Mouse (Mus musculus) neural tube, embryonic 12.5 days (tissue): ENCODE results near the gene Gm20388. TPM values are rescaled to one million over a fixed set of nuclear protein-coding genes. Genes with fewer than 3 reads are reported as not detected.
"Not testable (repeated sequence)": the region's sequence is repeated elsewhere in the genome, so short reads cannot be mapped to it uniquely, and the experiment has no call there.

Source experiments
- ATAC-seq: fragments of 200-750 bp; cut with Nextera tagmentation; 2 replicates; pipeline ENCODE4 v1.8.0; 2017; ENCODE audit warnings: low read depth, mild to moderate bottlenecking, moderate TSS enrichment, moderate library complexity; ENCODE audit not compliant: low FRiP score
- H3K27ac ChIP-seq: fragments of 300-500 bp; sonication (generic); 2 replicates; pipeline ENCODE4 v1.5.1; 2016
- H3K27me3 ChIP-seq: fragments of 300-500 bp; sonication (generic); replicated peaks from 2 replicates; pipeline ENCODE4 v1.6.1; 2016; ENCODE audit warnings: mild to moderate bottlenecking
- H3K36me3 ChIP-seq: fragments of 300-500 bp; sonication (generic); 2 replicates; pipeline ENCODE4 v1.6.1; 2016; ENCODE audit warnings: mild to moderate bottlenecking
- H3K4me1 ChIP-seq: fragments of 300-500 bp; sonication (generic); 2 replicates; pipeline ENCODE4 v1.6.1; 2016
- H3K4me2 ChIP-seq: fragments of 300-500 bp; sonication (generic); replicated peaks from 2 replicates; pipeline ENCODE4 v1.6.1; 2016; ENCODE audit warnings: mild to moderate bottlenecking
- H3K4me3 ChIP-seq: fragments of 300-500 bp; sonication (generic); 2 replicates; pipeline ENCODE4 v1.5.1; 2016
- H3K9ac ChIP-seq: fragments of 300-500 bp; sonication (generic); 2 replicates; pipeline ENCODE4 v1.6.1; 2016; ENCODE audit warnings: mild to moderate bottlenecking
- H3K9me3 ChIP-seq: fragments of 300-500 bp; sonication (generic); 2 replicates; pipeline ENCODE4 v1.6.1; 2016; ENCODE audit warnings: mild to moderate bottlenecking
- WGBS: fragments of 180-500 bp; shearing (Covaris S2); methylation state at CpG from one replicate; pipeline ENCODE4 v1.1.7; 2016; 5-methylcytosine and 5-hydroxymethylcytosine counted together
- polyA plus RNA-seq: library from polyadenylated mRNA; unstranded; fragments of >200 nt; fragmentation: Nextera tagmentation; extraction: Ambion mirVana; gene quantifications from 2 replicates; pipeline ENCODE4 v1.2.1, GENCODE M21; 2016

Gm20388 gene
- polyA plus RNA-seq, 1 experiment from 2014 or later: not detected

GRCm38 (mm10) chr8:123097786-123098584 lies 3187.3 kb downstream of the Gm20388 start:
- Histone ChIP-seq H3K4me2 (no peak overlapping the region), H3K9me3 (no peaks in the 10 kb centered on the region), H3K27me3 (no peaks in the 10 kb centered on the region), H3K4me1 (no peaks in the 10 kb centered on the region), H3K27ac (no peak overlapping the region), H3K9ac (no peak overlapping the region), H3K4me3 (no peak overlapping the region), H3K36me3 (peaks cover 44% of the 10 kb centered on the region)
- 72% methylated on average over 12 of the region's 12 CpGs for WGBS
- ATAC-seq: no peak

GRCm38 (mm10) chr8:123100288-123100687 lies 3189.6 kb downstream of the Gm20388 start:
- Histone ChIP-seq H3K9me3 (no peaks in the 10 kb centered on the region), H3K4me2 (no peak overlapping the region), H3K9ac (no peak overlapping the region), H3K4me3 (no peak overlapping the region), H3K27ac (no peak overlapping the region), H3K4me1 (peaks cover 11% of the 10 kb centered on the region), H3K36me3 (peaks cover 41% of the 10 kb centered on the region), H3K27me3 (no peaks in the 10 kb centered on the region)
- no peak for ATAC-seq
- 74% methylated on average over 8 of the region's 8 CpGs for WGBS

DNA sequence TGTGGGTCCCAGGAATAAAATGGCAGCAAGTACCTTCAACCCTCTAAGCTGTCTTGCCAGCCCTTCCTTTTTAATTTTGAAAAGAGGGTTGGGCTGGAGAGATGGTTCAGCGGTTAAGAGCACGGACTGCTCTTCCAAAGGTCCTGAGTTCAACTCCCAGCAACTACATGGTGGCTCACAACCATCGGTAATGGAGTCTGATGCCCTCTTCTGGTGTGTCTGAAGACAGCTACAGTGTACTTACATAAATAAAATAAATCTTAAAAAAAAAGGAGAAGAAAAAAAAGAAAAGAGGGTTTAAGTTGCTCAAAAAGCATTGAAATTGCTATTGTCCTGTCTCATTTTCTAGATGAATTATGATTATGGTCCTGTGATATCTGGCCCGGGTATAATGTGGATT lies 3190.6 kb downstream of the Gm20388 start:
- WGBS: 79% methylated on average over 4 of the region's 4 CpGs
- Histone ChIP-seq H3K36me3 (peaks cover 40% of the 10 kb centered on the region), H3K4me1 (peaks cover 11% of the 10 kb centered on the region), H3K4me3 (no peak overlapping the region), H3K27me3 (no peaks in the 10 kb centered on the region), H3K4me2 (peak overlapping the region; percentile 84; the same call in 1 of the 2 replicates), H3K9ac (no peak overlapping the region), H3K9me3 (no peaks in the 10 kb centered on the region), H3K27ac (no peak overlapping the region)
- ATAC-seq: no peak

- peak within 1 kb of the TSS; percentile 84 for H3K27ac ChIP-seq
- peak; percentile 96 for ATAC-seq
- peak within 1 kb of the TSS; percentile 84 for H3K4me2 ChIP-seq
- peaks cover 11% of the 10 kb centered on the region for H3K4me1 ChIP-seq
- peaks cover 39% of the 10 kb centered on the region for H3K36me3 ChIP-seq
- WGBS: 2% methylated on average over 54 of the region's 56 CpGs
- no peaks in the 10 kb centered on the region for H3K9me3 ChIP-seq
- H3K27me3 ChIP-seq: no peaks in the 10 kb centered on the region
- H3K4me3 ChIP-seq: peak within 1 kb of the TSS; percentile 81
- H3K9ac ChIP-seq: peak within 1 kb of the TSS; percentile 96
Observed at GRCm38 (mm10) chr8:123101735-123102685, 3191.4 kb downstream of the Gm20388 start, which contains the start of gene Rpl13. Rpl13 (plus strand) TSS chr8:123102350.

GRCm38 (mm10) chr8:123102855-123103254 lies 3192.2 kb downstream of the Gm20388 start:
- WGBS: under 1% methylated on average over 26 of the region's 26 CpGs
- Histone ChIP-seq H3K4me2 (peak overlapping the region; percentile 84), H3K27ac (peak overlapping the region; percentile 84; the same call in 1 of the 2 replicates), H3K4me1 (peaks cover 11% of the 10 kb centered on the region), H3K4me3 (peak overlapping the region; percentile 81), H3K9ac (peak overlapping the region; percentile 96), H3K36me3 (peaks cover 31% of the 10 kb centered on the region)
- not testable (repeated sequence) for ATAC-seq, H3K9me3 ChIP-seq, H3K27me3 ChIP-seq

DNA sequence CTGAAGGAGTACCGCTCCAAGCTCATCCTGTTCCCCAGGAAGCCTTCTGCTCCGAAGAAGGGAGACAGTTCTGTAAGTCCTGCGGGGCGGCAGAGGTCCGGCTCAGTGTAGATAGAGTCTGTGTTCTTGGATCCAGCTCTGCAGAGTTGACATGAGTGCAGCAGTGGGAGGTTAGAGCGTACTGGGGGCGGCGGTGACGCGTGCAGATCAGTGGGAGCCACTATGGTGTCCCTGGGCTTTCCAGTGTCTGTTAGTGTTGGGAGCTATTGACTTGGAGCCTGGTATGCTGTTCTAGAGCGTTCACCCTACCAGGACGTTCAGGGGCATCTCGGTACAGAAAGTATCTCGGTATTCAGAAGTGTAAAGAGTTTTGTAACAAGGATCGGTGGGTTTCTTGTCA lies 3192.6 kb downstream of the Gm20388 start:
- Histone ChIP-seq H3K27ac (no peak overlapping the region), H3K4me3 (peak overlapping the region; percentile 81), H3K36me3 (peaks cover 27% of the 10 kb centered on the region), H3K4me2 (peak overlapping the region; percentile 84), H3K9ac (peak overlapping the region; percentile 96), H3K9me3 (no peaks in the 10 kb centered on the region), H3K27me3 (no peaks in the 10 kb centered on the region), H3K4me1 (peaks cover 11% of the 10 kb centered on the region)
- no peak for ATAC-seq
- whole genome bisulfite sequencing: 22% methylated on average over 15 of the region's 15 CpGs

DNA sequence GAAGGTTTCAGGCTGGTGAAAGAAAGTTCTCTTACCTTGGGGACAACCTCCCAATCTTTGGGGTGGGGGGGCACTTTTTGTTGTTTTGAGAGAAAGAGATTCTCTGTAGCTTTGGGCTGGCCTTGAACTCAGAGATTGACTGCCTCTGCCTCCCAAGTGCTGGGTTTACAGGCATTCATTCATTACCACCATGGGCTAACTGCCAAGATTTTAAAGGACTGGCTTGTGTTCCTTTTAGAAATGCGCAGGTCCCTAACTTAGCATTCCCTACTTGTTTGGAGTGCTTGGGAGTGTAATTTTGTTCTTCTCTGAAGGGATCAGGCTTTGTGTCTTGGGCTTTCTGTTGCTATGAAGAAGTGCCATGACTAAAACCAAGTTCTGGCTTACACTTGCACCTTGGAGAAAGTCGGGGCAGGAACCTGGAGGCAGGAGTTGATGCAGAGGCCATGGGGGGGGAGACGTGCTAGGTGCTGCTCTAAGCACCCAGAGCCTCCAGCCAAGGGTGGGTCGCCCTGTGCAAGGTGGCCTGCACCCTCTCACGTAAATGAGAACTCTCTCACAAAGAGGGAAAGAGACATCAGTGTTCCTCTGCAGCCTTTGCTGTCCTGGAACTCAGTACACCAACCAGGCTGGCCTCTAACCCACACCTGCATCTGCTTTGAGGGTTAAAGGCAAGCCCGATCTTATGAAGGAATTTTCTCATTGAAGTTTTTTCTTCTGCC lies 3193.6 kb downstream of the Gm20388 start:
- H3K27me3 ChIP-seq: no peaks in the 10 kb centered on the region
- H3K9ac ChIP-seq: peak overlapping the region; percentile 96
- peak overlapping the region; percentile 81 for H3K4me3 ChIP-seq
- no peak for ATAC-seq
- WGBS: 92% methylated on average over 6 of the region's 6 CpGs
- H3K4me1 ChIP-seq: peaks cover 11% of the 10 kb centered on the region
- H3K27ac ChIP-seq: no peak overlapping the region
- peaks cover 24% of the 10 kb centered on the region for H3K36me3 ChIP-seq
- peak overlapping the region; percentile 84 for H3K4me2 ChIP-seq
- H3K9me3 ChIP-seq: no peaks in the 10 kb centered on the region

DNA sequence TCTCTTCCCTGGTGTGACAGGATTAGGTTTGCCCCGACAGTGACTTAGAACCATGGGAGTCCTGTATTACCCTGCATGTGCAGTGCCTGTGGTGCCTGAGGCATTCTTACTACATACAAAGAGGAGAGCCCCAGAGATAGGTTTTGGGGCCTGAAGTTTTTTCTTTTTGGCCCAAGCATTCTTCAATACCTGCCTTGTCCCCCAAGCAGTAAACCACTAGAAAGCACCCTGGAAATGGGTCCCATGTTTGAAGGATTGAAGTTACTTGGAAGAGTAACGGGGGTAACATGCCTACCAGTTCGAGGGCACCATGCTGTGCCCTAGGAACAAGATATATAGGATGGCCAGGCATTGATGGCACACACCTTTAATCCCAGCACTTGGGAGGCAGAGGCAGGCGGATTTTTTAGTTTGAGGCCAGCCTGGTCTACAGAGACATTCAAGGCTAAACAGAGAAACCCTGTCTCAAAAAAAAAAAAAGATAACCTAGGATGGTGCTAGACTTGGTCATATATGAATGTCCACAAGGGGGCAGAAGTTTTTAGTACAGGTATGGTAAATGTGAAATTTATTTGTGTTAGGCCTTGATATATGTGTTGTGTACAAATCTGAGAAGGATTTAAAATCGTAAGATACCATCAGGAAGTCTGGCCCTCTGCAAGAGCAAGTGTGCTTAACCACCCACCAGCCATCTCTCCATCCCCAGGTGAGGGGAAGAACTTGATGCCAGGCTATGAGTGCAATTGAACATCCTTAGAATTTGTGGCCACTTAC lies 3195.1 kb downstream of the Gm20388 start:
- H3K27ac ChIP-seq: no peak overlapping the region
- no peak overlapping the region for H3K4me3 ChIP-seq
- H3K4me1 ChIP-seq: peaks cover 11% of the 10 kb centered on the region
- no peak overlapping the region for H3K9ac ChIP-seq
- no peak overlapping the region for H3K4me2 ChIP-seq
- 69% methylated on average over 5 of the region's 5 CpGs for WGBS
- no peaks in the 10 kb centered on the region for H3K9me3 ChIP-seq
- peaks cover 24% of the 10 kb centered on the region for H3K36me3 ChIP-seq
- ATAC-seq: no peak
- H3K27me3 ChIP-seq: no peaks in the 10 kb centered on the region

DNA sequence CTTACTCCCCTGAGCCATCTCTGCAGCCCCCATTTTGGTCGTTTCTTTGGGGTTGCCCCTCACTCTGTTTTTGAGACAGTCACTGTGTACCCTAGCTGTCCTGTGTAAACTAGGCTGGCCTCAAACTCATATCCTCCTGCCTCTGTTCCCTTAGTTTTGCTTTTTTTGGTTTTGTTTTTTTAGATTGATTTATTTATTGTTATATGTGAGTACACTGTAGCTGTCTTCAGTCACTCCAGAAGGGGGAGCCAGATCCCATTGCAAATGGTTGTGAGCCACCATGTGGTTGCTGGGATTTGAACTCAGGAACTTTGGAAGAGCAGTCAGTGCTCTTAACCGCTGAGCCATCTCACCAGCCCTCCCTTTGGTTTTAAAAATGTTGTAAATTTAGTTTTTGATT lies 3195.9 kb downstream of the Gm20388 start:
- ATAC-seq: no peak
- Histone ChIP-seq H3K4me1 (peaks cover 11% of the 10 kb centered on the region), H3K4me3 (no peak overlapping the region), H3K27me3 (no peaks in the 10 kb centered on the region), H3K36me3 (peaks cover 24% of the 10 kb centered on the region), H3K9me3 (no peaks in the 10 kb centered on the region), H3K27ac (no peak overlapping the region), H3K9ac (no peak overlapping the region), H3K4me2 (no peak overlapping the region)
- 53% methylated on average over 2 of the region's 2 CpGs for WGBS

DNA sequence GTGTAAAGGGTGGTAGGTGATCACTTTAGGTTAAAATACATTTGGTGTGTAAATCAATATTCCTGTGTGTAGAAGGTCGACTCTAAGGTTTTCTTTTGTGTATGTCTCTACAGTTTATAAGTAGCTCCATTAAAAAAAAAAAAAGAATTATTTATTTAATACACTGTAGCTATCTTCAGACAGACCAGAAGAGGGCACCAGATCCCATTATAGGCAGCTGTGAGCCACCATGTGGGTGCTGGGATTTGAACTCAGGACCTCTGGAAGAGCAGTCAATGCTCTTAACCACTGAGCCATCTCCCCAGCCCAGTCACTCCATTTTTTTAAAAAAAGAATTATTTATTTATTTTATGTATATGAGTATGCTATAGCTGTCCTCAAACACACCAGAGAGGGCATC lies 3197.4 kb downstream of the Gm20388 start:
- Histone ChIP-seq H3K27ac (no peak overlapping the region), H3K9ac (no peak overlapping the region), H3K36me3 (peaks cover 24% of the 10 kb centered on the region), H3K4me2 (no peak overlapping the region), H3K27me3 (no peaks in the 10 kb centered on the region), H3K4me1 (peaks cover 11% of the 10 kb centered on the region), H3K4me3 (no peak overlapping the region), H3K9me3 (no peaks in the 10 kb centered on the region)
- ATAC-seq: no peak
- WGBS: 86% methylated on average over 1 of the region's 1 CpGs

- Histone ChIP-seq H3K27ac (no peak overlapping the region), H3K4me1 (peaks cover 3% of the 10 kb centered on the region; the same call in 1 of the 2 replicates), H3K36me3 (peaks cover 16% of the 10 kb centered on the region), H3K4me3 (no peak overlapping the region), H3K27me3 (no peaks in the 10 kb centered on the region; the same call in 1 of the 2 replicates), H3K9me3 (no peaks in the 10 kb centered on the region), H3K4me2 (no peak overlapping the region), H3K9ac (no peak overlapping the region)
- ATAC-seq: no peak
- WGBS: 87% methylated on average over 5 of the region's 5 CpGs
Observed at GRCm38 (mm10) chr8:123108953-123109352, 3198.3 kb downstream of the Gm20388 start.
